Mouse (Mus musculus): ENCODE measurements around the gene Ywhag. TPM values are rescaled to one million over a fixed set of nuclear protein-coding genes. Genes with fewer than 3 reads are reported as not detected.

The Ywhag gene
- total RNA-seq, 2 experiments from 2014 or later: 1,236 to 1,273 TPM

DNA sequence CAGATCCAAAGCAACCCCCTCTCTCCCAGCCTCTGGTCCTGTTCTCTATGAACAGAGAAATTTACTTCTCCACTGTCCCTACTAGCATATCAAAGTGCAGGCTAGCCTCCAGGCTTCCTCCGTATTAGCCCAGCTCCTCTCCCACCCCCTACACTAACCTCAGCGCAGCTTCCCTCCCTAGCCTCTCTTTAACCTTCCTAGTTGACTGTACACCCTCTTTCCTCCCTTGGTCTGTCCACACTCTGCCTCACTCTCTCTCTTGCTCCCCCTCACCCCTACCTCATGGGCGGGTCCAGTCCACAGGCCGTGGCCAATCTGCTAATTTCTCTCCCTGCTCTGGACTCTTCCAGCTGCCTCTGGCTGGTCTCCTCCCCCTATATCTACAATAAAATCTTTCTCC lies 44.1 kb downstream of the Ywhag start:
- DNase-seq (ENCODE audit: low spot score in 2 of 2): no peak

DNA sequence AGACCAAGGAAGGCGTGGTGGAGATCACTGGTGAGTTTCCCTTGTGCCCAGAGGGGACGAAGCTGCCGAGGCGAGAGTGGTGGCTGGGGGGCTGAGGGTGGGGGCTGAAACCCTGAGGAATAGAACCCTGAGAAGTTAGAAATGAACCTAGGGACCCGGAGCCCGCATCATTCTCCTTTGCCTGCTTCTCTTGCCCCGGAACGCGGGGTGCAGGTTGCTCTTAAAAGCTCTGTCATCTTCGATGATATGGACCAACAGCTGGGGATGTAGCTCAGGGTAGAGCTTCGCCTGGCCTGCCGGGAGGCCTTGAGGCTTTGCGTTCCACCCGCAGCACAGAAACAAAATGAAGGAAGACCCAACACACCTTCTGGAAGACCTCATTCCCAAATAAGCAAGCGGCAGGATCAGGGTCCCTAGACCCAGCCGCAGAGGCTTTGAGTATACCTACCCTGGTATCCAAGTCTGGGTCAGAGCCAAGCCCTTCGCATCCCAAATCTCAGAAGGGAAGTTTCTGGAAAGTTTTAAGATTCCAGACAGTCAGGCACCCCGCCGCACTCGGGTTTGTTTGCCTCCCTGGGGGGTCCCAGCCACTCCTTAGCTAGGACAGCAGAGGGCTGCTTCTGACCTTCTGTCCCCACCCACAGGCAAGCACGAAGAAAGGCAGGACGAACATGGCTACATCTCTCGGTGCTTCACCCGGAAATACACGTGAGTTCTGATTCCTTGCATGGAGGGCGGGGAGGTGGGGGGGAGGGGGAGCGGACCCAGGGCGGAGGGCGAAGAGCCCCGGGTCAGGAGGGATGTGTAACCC lies 45.8 kb downstream of the Ywhag start:
- no peak for DNase-seq (ENCODE audit: low spot score in 2 of 2)

DNA sequence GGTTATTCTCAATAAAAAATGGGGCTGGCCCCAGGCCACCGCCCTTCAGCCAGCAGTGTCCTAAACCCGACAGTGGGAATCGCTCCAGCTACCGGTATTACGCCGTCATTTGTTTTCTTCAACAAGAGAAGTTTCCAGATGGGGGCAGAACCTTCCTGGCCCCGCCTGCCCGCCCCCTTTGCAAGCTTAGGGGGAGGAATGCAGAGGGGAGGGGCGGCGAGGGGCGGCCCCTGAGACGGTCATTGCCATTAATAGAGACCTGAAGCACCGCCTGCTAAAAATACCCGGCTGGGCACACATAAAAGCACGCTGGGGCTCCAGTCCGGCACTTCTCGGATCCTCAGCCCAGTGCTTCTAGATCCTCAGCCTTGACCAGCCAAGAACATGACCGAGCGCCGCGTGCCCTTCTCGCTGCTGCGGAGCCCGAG lies 46.7 kb downstream of the Ywhag start, which contains the start of gene Hspb1:
Gene Hspb1, plus strand, starts transcription at position 245 of the 428 bp plus-strand sequence.
- no peak for DNase-seq (ENCODE audit: low spot score in 2 of 2)

DNA sequence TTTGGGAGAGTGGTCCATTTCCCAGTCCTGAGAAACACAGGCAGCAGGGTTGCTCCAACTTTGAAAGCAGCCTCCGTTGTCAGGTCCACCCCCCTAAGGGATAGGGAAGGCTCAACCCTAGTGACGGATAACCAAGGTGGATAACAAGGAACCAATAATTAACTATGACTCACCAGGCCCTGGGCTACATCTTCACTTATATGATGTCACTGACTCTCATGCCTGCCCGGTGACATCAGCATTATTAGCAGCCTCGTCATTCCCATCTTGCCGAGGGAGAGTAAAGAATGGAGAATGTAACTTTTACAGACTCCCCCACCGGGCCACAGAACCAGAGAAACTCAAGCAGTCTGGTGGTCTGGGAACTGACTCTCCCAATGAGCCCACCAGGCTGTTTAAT lies 49.8 kb downstream of the Ywhag start:
- no peak for DNase-seq (ENCODE audit: low spot score in 2 of 2)

DNA sequence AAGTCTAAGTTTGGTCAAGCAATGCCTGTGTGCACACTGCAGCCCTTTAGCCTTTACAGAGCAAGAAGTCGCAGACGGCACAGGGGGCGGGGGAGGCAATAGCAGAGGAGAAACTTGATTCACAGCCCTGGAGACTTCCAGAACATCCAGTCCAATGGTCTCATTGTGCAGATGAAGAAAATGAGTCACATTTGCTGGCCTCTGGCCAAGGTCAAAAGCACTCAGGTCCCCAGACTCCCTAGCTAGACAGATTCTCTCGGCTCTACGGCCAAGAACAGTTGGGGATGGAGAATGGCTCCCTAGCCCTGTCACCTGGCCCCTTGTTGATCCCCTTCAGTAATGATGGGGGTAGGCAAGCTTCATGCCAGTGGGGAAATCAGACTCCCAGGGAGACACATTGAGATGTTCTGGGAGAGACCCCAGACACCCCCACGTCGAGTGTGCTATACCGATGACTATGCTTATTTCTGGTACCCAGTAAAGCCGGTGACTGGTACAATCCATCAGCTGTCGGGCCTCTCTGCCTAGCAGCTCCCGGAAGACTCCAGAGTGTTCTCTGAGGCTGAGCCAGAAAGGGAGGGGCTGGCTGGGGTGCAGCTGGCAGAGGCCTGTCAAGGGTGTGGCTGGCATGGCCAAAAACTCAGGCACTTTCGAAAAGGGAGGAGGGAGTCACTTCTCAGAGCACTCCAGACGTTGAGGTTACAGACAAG lies 54.8 kb downstream of the Ywhag start:
- peak in 1 of 2 experiments; percentile 56 for DNase-seq (ENCODE audit: low spot score in 2 of 2)

DNA sequence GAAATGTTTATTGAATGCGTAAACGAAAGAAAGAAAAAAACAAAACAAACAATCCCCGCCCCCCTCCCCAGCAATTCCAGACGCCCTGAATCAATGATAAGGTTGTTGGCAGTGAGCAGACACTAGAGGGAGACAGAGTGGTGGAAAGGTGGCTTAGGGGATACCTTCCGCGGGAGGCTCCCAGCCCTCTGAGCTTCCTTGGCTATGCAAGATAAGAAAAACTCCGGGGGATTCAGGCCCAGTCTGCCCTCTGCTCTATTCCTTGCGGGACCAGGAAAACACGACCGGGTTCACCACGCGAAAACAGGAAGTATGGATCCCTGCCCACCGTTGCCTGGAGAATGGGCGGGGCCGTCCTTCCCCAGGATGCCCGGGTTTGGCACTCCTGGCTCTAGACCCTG lies 56.6 kb downstream of the Ywhag start:
- DNase-seq (ENCODE audit: low spot score in 2 of 2): peak in 1 of 2 experiments; percentile 57

DNA sequence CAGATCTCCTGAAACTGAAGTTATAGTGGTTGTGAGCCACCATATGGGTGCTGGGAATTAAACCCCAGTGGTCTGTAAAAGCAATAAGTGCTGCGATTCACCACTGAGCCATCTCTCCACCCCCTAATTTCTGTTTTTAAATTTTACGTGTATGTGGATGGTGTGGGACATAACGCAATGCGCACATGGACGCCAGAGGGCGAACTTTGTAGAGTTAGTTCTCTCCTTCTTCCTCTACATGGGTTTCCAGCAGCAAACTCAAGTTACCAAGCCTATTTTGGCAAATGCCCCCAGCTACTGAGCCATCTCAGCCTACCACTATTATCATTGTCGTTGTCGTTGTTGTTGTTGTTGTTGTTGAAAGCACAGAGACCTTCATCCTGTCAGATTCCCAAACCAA lies 57.2 kb downstream of the Ywhag start:
- peak; percentile 38 to 74 for DNase-seq (ENCODE audit: low spot score in 2 of 2)

DNA sequence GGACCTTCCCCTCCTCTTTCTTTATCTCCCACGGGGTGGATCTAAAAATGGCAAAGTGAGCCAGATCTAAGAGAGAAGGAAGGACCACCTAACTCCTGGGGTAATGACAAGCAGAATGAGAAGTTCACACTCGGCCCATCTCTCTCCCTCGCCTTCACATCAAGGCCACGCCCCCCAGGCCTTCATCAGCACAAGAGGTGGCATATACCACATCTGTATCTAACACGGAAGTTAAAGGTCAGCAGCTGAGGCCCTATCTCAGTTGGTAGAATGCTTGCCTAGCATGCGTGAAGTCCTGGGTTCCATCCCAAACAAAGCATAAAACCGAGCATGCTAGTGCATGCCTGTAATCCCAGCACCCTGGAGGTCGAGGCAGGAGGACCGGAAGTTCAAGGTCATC lies 60.7 kb downstream of the Ywhag start:
- no peak for DNase-seq (ENCODE audit: low spot score in 2 of 2)

DNA sequence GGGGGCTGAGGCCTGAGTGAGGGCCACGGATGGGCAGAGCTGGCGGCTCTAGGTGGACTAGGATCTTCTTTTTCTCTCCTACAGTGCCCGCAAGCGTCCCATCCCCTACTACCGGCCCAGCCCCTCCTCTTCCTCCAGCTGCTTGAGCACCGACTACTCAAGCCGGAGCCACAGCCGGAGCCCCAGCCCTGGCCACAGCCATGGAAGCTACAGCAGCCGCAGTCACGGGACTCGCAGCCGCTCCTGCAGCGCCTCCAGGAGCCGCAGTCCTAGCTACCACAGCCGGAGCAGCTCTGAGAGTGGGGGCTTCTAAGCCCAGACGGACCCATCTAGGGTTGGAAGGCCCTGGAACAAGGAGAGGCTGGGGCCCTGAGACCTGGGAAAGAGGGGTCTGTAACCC lies 61.4 kb downstream of the Ywhag start:
- DNase-seq (ENCODE audit: low spot score in 2 of 2): no peak

DNA sequence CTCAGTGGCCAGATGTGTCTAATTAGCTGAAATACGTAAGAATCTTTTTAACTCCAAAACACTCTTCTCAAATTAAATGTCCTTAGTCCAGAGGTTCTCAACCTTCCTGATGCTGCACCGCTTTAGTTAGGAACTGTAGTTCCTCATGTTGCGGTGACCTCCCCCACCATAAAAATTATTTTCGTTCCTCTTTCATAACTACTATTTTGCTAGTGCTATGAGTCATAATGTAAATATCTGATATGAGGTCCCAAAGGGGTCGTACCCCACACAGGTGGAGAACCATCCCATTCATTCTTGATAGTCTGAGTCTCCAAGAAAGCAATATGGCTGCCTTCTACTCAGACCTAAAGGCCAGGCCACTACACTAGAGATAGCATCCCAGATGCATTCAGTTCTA lies 63.9 kb downstream of the Ywhag start:
- no peak for DNase-seq (ENCODE audit: low spot score in 2 of 2)

DNA sequence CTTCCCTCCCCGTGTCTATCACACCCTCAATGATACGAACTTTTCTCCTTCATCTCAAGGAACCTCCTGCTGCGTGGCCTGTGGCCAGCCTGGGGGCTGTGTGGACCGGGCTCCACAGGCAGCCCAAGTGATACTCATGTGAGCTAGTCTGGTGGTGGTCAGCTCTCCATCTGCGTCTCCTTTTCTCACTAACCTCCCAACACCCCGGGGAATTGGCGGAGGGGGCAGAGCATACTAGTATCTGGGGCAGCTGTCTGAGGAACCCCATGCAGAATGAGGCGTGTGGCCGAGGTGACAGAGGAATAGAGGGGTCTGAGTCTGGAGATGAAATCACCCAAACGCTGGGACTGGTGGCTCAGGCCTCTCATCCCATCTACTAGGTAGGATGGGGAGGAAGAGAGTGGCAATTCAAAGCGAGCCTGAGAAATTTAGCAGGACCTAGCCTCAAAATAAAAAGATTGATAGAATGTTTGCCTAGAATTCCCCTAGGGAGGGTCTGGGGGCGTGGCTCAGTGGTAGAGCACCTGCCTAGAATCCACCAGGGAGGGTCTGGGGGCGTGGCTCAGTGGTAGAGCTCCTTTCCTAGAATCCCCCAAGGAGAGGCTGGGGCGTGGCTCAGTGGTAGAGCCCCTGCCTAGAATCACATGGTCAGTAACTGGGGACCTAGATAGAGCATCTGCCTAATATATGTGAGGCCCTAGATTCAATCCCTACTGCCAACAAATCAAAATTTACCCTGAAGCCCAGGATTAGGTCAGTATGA lies 64.6 kb downstream of the Ywhag start:
- DNase-seq (ENCODE audit: low spot score in 2 of 2): no peak

DNA sequence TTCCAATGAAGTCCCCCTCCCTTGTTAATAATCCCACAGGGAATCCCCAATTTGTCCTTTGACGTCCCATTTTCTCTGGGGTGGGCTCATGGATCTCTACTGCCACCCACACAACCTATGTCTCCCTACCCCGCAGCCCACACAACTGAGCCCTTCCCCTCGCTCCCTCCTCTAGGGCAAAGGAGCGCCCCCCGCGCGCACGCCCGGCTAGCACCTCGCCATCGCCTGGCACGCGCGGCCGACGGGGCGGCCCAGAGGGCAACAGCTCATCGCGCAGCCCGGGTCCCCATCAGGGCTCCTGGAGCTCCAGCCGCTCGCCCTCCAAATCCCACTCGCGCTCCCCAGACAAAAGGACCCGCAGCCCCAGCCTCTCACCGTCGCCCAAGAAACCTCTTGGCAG lies 65.8 kb downstream of the Ywhag start:
- DNase-seq (ENCODE audit: low spot score in 2 of 2): no peak

DNA sequence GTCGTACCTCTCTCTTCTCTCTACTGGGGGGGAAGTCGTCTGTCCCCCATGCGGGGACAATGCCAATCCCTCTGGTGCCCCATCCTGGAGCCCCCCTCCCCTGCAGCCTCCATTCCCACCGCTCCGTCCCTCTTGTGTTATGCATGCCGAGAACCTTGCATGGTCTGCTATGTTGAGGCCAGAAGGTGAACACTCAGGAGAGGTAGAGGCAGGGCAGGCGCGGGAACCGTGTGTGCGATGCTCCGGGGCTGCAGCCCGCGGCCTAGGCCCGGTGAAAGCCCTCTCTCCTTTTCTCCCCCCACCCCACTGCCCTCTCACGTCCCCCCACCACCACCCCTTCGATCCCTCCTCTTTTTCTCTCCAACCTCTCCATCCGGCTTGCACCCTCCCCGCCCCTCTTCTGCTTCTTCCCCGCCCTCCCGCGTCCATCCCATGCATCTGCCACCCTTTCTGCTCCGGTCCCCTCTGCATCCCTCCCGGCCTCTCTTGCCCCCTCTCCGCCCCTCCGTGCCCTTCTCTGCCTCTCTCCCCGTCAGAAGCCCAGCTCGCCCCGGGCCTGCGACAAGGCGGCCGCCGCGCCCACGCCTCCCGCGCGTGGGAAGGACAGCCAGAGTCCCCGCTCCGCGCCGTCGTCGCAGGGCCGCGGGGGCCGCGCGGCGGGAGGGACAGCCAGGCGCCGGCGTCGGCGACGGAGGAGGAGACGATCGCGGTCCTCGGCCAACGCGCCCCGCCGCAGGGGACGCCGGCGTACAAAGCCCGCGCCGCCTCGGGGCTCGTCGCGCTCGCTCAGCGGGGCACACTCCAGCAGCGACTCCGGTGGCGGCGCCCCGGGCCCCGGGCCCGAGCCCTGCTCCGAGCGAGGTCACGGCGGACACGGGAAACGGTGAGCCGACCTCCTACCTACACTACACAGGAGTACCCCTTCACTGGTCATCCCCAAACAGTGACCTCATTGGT lies 66.5 kb downstream of the Ywhag start:
- DNase-seq (ENCODE audit: low spot score in 2 of 2): peak; percentile 28 to 51

DNA sequence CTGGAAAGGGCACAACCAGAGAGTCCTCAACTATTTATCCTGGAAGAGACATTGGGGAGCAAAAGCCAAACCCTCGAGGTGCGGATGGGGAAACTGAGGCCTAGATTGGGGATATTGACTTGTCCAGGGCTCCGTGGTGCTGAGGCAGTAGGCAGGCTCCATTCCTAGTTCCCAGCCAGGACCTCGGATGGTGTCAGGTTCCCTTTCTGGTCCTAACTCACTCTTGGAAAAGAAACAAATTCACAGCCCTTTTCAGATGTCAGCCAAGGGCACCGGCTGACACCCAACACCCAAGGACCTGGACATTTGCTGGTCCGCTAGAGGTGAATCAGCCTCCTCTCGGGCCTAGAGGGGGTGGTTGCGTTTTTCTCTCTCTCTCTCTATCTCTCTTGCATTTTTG lies 67.8 kb downstream of the Ywhag start:
- no peak for DNase-seq (ENCODE audit: low spot score in 2 of 2)

Other genes with a start within 250 kb of the Ywhag start
- gene Tmem120a, start 190.2 kb downstream of the Ywhag start, total RNA-seq (2021): 10 to 100 TPM; 16.0 to 18.1 TPM
- not detected for gene Styxl1, start 156.2 kb downstream of the Ywhag start, total RNA-seq (2021)
- 100 to 1,000 TPM; 398 to 413 TPM for gene Mdh2, start 156.1 kb downstream of the Ywhag start, total RNA-seq (2021)
- gene Srrm3, start 127.7 kb downstream of the Ywhag start, total RNA-seq (2021): 10 to 100 TPM; 75.2 to 77.7 TPM
- gene Hspb1, start 46.7 kb downstream of the Ywhag start, total RNA-seq (2021): 10 to 100 TPM; 16.7 to 22.4 TPM
- gene Ssc4d, start 39.9 kb upstream of the Ywhag start, total RNA-seq (2021): 1 to 10 TPM; 1.1 to 1.4 TPM
- not detected for gene Zp3, start 45.5 kb upstream of the Ywhag start, total RNA-seq (2021)
- 1 to 10 TPM; 8.8 to 9.2 TPM for gene Dtx2, start 60.2 kb upstream of the Ywhag start, total RNA-seq (2021)
- gene Upk3b, start 103.9 kb upstream of the Ywhag start, total RNA-seq (2021): not detected
- gene Upk3bl, start 119.9 kb upstream of the Ywhag start, total RNA-seq (2021): under 1 TPM in 1 of 2 experiments, not detected in 1; 0.52 TPM
- gene Rasa4, start 149.3 kb upstream of the Ywhag start, total RNA-seq (2021): 1 to 10 TPM; 3.3 to 3.8 TPM
- gene Polr2j, start 182.0 kb upstream of the Ywhag start, total RNA-seq (2021): 10 to 100 TPM; 77.4 to 79.3 TPM
- 10 to 100 TPM; 14.6 to 14.9 TPM for gene Lrwd1, start 201.5 kb upstream of the Ywhag start, total RNA-seq (2021)
- 10 to 100 TPM; 11.0 to 11.4 TPM for gene Alkbh4, start 201.5 kb upstream of the Ywhag start, total RNA-seq (2021)
- 100 to 1,000 TPM; 121 to 132 TPM for gene Orai2, start 236.1 kb upstream of the Ywhag start, total RNA-seq (2021)